Mouse (Mus musculus) limb, embryonic 10.5 days (tissue): ENCODE results near the gene Nkain2. TPM values are rescaled to one million over a fixed set of nuclear protein-coding genes. Genes with fewer than 3 reads are reported as not detected.
"Not testable (repeated sequence)": the region's sequence is repeated elsewhere in the genome, so short reads cannot be mapped to it uniquely, and the experiment has no call there.

ENCODE experiments used
- DNase-seq: peaks from one replicate; pipeline ENCODE4 v3.0.0-alpha.2; 2017; ENCODE audit warnings: low spot score
- H3K27ac ChIP-seq: fragments of 300-500 bp; sonication (generic); 2 replicates; pipeline ENCODE4 v1.5.1; 2016; ENCODE audit warnings: mild to moderate bottlenecking
- H3K27me3 ChIP-seq: fragments of 300-500 bp; sonication (generic); 2 replicates; pipeline ENCODE4 v1.6.1; 2016; ENCODE audit warnings: low read depth, mild to moderate bottlenecking; ENCODE audit not compliant: poor library complexity, severe bottlenecking
- H3K36me3 ChIP-seq: fragments of 300-500 bp; sonication (generic); 2 replicates; pipeline ENCODE4 v1.6.1; 2016; ENCODE audit warnings: mild to moderate bottlenecking, moderate library complexity
- H3K4me1 ChIP-seq: fragments of 300-500 bp; sonication (generic); 2 replicates; pipeline ENCODE4 v1.6.1; 2016
- H3K4me3 ChIP-seq: fragments of 300-500 bp; sonication (generic); 2 replicates; pipeline ENCODE4 v1.5.1; 2016; ENCODE audit warnings: mild to moderate bottlenecking, moderate library complexity
- H3K9me3 ChIP-seq: fragments of 300-500 bp; sonication (generic); replicated peaks from 2 replicates; pipeline ENCODE4 v1.6.1; 2016; ENCODE audit warnings: mild to moderate bottlenecking
- WGBS: fragments of 180-500 bp; shearing (Covaris S2); methylation state at CpG from one replicate; pipeline ENCODE4 v1.1.7; 2016; 5-methylcytosine and 5-hydroxymethylcytosine counted together
- polyA plus RNA-seq: library from polyadenylated mRNA; unstranded; fragments of >200 nt; fragmentation: Nextera tagmentation; extraction: Ambion mirVana; gene quantifications from 2 replicates; pipeline ENCODE4 v1.2.1, GENCODE M21; 2016

The Nkain2 gene
- polyA plus RNA-seq, 1 experiment from 2014 or later, result 0.18 TPM

DNA sequence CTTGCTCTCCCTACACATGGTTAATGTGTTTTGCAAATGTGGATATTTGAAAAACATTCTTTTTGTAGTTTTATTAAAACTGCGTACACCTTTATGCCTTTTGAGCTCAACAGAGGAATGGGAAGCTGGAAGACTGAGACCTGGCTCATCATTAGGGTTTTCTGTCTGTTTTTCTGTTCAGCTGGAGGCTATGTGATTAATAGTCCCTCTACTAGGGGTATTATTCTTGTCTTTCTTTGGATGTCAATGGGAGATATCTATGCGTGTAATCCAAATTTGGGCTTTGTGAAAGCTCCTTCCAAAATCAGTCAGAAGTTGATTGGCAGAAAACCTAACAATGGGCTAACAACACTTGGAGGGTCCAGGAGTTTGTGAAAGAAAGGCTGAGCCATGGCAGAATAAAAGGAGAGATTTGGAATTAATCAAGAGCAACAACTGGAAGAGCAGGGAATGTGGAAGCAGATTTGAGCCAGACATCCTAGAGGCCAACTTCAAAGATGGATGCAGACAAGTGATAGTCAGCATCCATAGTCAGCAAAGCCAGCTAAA lies 943.0 kb downstream of the Nkain2 start:
- no peaks in the 10 kb centered on the region for H3K4me1 ChIP-seq
- H3K36me3 ChIP-seq, result no peaks in the 10 kb centered on the region
- no peak overlapping the region for H3K4me3 ChIP-seq
- no peaks in the 10 kb centered on the region for H3K27me3 ChIP-seq
- no peak overlapping the region for H3K27ac ChIP-seq
- WGBS, result 91% methylated on average over 2 of the region's 2 CpGs
- H3K9me3 ChIP-seq, result no peaks in the 10 kb centered on the region
- DNase-seq, result no peak

DNA sequence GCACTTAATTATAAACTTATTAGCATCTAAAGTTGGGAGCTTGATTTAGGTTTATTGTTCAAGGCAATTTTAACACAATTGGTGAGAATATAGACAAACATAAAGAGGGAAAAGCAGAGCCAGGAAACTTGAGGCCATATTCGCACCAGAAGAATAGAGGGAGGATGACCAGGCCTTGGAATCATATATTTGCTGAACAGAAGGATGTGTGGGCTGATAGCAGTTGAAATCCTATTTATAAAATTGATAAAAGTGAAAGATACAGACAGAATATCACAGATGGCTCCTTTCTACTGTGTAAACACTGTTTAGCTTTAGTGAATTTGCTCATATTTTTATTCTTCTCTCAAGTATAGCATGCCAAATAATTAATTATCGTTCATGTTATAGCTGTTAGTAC lies 958.3 kb downstream of the Nkain2 start:
- no peaks in the 10 kb centered on the region for H3K27me3 ChIP-seq
- DNase-seq, result no peak
- H3K4me1 ChIP-seq, result no peaks in the 10 kb centered on the region
- WGBS, result 93% methylated on average over 2 of the region's 2 CpGs
- H3K36me3 ChIP-seq, result no peaks in the 10 kb centered on the region
- H3K27ac ChIP-seq, result no peak overlapping the region
- H3K4me3 ChIP-seq, result no peak overlapping the region
- H3K9me3 ChIP-seq, result no peaks in the 10 kb centered on the region

DNA sequence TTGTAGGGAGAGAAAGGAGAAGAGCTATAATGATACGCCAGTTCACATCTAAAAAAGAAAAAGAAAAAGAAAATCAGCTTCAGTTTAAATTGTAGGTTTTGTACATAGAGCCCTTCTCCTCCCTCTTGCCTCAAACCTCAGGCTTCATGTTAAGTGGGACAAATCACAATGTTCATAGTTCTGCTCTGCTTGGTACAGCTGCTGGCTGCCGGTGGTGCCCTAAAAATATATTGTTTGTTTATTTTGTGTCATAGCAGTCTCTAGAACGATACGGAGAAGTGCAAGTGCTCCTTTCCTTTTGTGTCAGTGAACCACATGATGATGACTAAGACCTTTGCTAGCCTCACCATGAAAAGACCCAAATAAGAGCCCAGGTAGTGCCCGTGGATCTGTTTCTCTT lies 962.6 kb downstream of the Nkain2 start:
- WGBS, result 84% methylated on average over 5 of the region's 5 CpGs

DNA sequence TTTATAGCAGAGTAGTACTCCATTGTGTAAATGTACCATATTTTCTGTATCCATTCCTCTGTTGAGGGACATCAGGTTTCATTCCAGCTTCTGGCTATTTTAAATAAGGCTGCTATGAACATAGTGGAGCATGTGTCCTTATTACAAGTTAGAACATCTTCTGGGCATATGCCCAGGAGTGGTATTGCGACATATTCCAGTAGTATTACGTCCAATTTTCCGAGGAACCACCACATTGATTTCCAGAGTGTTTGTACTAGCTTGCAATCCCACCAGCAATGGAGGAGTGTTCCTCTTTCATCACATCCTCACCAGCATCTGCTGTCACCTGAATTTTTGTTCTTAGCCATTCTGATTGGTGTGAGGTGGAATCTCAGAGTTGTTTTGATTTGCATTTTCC lies 969.4 kb downstream of the Nkain2 start:
- H3K27me3 ChIP-seq, H3K36me3 ChIP-seq, DNase-seq, H3K4me1 ChIP-seq, H3K4me3 ChIP-seq, H3K9me3 ChIP-seq, H3K27ac ChIP-seq: not testable (repeated sequence)
- 91% methylated on average over 3 of the region's 3 CpGs for WGBS

More for the DNA sequence above, 962.6 kb downstream of the Nkain2 start:
- H3K4me3 ChIP-seq, result no peak overlapping the region
- no peaks in the 10 kb centered on the region for H3K36me3 ChIP-seq
- no peaks in the 10 kb centered on the region for H3K4me1 ChIP-seq
- no peaks in the 10 kb centered on the region for H3K27me3 ChIP-seq
- no peak overlapping the region for H3K27ac ChIP-seq
- no peak for DNase-seq
- no peaks in the 10 kb centered on the region for H3K9me3 ChIP-seq

DNA sequence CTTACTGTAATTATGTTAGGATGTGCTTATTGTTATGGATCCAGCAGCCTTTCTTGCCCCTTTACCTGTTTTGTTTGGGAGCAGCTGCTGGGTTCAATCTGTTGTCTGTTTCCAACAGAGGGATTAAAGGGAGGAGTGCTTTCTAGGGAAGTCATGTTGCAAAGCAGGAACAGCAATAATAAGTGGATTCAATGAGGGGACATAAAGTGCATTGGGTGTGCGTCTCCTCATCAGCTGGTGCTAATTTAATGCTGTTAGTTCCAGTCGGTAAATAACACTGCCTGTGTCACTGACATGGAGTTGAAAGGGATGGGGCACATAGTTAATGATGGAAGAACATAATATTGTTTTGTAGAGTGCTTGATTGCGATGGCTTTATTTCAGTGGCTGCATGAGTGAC lies 982.8 kb downstream of the Nkain2 start:
- H3K36me3 ChIP-seq, result no peaks in the 10 kb centered on the region
- no peak overlapping the region for H3K27ac ChIP-seq
- DNase-seq, result no peak
- no peaks in the 10 kb centered on the region for H3K27me3 ChIP-seq
- H3K4me1 ChIP-seq, result no peaks in the 10 kb centered on the region
- no peaks in the 10 kb centered on the region for H3K9me3 ChIP-seq
- H3K4me3 ChIP-seq, result no peak overlapping the region
- 68% methylated on average over 3 of the region's 3 CpGs for WGBS

DNA sequence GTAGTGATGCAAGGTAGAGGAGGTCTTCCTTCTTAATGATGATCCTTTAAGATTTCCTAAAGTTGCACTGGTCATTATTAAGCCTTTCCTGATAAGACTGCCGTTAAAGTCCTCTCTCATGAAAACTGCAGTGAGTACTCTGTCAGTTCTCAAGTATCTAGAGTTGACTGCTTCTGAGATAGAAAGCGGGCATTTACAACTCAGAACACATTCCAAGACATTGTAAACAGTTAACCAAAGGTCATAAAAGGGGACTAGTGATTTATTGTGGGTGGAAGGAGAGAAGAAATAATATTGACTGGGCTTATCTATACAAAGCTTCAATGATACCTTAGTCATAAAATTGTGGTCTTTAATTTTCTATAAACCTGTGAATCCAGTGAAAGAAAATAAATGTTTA lies 990.8 kb downstream of the Nkain2 start:
- Histone ChIP-seq H3K36me3 (no peaks in the 10 kb centered on the region), H3K9me3 (no peaks in the 10 kb centered on the region), H3K4me3 (no peak overlapping the region), H3K4me1 (no peaks in the 10 kb centered on the region), H3K27me3 (no peaks in the 10 kb centered on the region), H3K27ac (no peak overlapping the region)
- WGBS, result 30% methylated on average over 2 of the region's 2 CpGs
- no peak for DNase-seq

DNA sequence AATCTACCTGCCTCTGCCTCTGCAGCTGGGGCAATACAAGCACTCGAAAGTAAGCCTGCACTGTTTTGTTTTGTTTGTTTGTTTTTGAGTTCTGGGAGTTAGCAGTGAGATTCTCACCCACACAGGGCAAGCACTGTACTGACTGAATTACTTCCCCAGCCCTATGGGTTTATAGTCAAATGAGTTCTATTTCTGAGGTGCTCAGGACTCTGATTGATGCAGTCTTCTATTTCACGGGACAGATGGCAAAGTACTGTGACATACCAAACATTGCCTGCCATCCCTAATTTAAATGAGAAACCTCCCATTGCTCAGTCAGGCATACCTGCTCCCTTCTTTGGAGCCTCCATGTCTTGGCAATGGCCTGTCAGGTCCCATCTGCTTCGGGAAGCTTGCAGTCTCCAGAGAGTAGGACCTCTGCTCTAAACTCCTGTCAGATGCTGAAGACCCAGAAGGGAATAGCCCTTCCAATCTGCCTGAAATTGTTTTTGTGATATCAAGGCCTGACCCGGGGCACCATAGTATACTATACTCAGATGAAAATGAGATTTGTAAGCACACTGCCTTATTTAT lies 1016.9 kb downstream of the Nkain2 start:
- 74% methylated on average over 4 of the region's 4 CpGs for WGBS
- Histone ChIP-seq H3K36me3 (no peaks in the 10 kb centered on the region), H3K9me3 (no peaks in the 10 kb centered on the region), H3K27ac (no peak overlapping the region), H3K27me3 (no peaks in the 10 kb centered on the region), H3K4me3 (no peak overlapping the region), H3K4me1 (no peaks in the 10 kb centered on the region)
- DNase-seq, result no peak

DNA sequence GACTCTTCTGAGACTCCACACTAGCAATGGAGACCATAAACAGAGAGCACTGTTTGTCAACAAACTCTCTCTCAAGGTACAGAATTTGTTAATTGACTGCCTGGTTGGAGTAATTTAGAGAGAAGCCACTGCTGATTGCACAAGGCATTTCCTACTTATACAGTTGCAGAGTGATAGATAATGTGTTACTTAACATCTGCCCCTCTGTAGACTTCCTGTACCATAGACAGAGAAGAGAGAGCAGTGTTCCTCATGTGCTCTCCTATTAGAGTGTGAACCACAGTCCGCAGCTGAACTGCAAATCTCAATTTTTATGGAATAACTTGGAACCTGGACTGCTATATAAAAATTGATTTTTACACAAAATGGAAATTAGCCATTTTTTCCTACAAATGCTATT lies 1022.0 kb downstream of the Nkain2 start:
- no peak overlapping the region for H3K4me3 ChIP-seq
- H3K27ac ChIP-seq, result no peak overlapping the region
- WGBS, result 82% methylated on average over 1 of the region's 1 CpGs
- no peaks in the 10 kb centered on the region for H3K9me3 ChIP-seq
- no peaks in the 10 kb centered on the region for H3K36me3 ChIP-seq
- no peak for DNase-seq
- no peaks in the 10 kb centered on the region for H3K4me1 ChIP-seq
- H3K27me3 ChIP-seq, result no peaks in the 10 kb centered on the region

DNA sequence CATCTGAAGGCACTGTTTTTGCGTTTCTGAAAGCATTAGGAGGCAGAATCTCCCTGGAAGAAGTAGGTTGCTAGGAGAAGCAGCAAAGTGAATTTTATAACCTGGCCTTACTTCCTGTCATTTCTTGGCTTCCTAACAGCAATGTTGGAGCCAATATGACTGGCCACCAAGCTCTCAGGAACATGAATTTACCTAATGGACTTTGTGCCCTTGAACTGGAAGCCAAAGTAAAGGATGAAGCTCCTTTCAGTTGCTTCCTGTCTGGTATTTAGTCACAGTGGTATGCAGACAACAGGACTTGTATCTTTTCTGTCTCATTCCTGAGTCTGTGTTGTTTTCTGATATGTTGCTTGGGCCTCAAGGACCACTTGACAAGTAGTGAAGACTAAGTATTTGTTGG lies 1063.2 kb downstream of the Nkain2 start:
- H3K9me3 ChIP-seq, result no peaks in the 10 kb centered on the region
- no peak for DNase-seq
- no peaks in the 10 kb centered on the region for H3K4me1 ChIP-seq
- no peak overlapping the region for H3K27ac ChIP-seq
- no peaks in the 10 kb centered on the region for H3K27me3 ChIP-seq
- no peaks in the 10 kb centered on the region for H3K36me3 ChIP-seq
- WGBS, result 82% methylated on average over 1 of the region's 1 CpGs
- no peak overlapping the region for H3K4me3 ChIP-seq

DNA sequence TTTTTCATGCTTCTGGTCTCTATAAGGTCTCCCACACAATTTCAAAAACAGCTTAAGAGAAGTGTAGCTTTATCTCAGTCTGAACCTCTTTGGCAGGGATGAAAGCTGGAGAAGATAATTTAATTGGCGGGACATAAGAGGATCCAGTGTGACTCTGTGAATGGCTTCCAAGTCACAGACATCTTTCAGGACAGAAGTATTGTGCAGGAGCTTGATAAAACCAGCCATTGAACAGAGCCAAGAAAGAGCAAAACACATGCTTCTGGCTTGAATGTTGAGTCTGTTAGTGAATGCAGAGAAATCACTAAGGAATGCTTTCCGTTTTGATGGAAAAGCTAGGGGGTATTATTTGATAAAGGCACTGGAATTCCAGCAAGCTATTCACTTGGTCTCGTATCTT lies 1077.7 kb downstream of the Nkain2 start:
- Histone ChIP-seq H3K4me1 (no peaks in the 10 kb centered on the region), H3K27me3 (no peaks in the 10 kb centered on the region), H3K36me3 (no peaks in the 10 kb centered on the region), H3K4me3 (no peak overlapping the region), H3K9me3 (no peaks in the 10 kb centered on the region), H3K27ac (no peak overlapping the region)
- no peak for DNase-seq
- WGBS, result 80% methylated on average over 3 of the region's 3 CpGs

DNA sequence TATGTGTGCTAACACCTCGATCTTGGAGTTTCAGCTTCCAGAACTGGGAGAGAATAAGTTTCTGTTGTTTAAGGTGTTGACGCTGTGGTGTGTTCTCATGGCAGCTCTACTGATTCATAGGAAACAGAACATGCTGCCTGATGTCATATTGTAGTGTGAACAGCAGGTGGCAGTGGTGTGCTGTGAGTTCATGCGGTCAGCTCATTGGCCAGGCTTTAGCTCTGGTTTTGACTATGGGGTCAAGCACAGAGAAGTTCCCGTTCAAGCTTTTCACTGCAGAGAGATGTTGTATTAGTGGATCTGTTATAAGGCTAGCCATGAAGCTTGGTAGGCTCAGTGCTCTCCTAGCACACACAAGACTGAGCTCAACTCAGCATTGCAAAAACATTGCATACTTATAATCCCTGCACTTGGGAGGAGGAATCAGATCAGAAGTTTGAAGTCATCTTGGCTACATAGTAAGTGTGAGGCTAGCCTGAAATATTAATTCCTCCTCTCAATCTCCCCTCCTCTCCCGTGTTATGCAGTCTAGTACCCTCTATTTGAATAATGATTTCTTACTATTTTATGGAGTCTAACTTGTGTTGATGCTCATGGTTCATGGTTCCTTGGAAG lies 1147.7 kb downstream of the Nkain2 start:
- Histone ChIP-seq H3K4me1 (no peaks in the 10 kb centered on the region), H3K4me3 (no peak overlapping the region), H3K9me3 (no peaks in the 10 kb centered on the region), H3K27me3 (no peaks in the 10 kb centered on the region), H3K36me3 (no peaks in the 10 kb centered on the region), H3K27ac (no peak overlapping the region)
- DNase-seq, result peak; percentile 75
- WGBS, result 29% methylated on average over 5 of the region's 5 CpGs

DNA sequence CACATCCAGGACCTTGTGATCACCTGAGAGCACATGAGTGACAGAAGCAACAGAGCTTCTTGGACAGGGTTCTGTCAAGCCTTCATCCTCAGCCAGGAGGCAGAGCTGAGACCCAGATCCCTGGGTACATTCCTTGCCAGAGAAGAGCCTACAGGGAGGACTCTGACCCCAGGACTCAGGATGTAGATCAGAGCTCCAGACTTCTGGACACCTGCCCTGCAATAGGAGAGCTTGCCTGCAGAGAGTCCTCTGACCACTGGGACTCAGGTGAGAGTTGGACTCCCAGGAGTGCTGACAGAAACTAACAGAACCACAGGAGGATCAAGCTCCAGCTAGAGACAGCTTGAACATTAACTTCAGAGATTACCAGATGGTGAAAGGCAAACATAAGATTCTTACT lies 1162.2 kb downstream of the Nkain2 start:
- DNase-seq, result no peak
- Histone ChIP-seq H3K27ac (no peak overlapping the region), H3K4me1 (no peaks in the 10 kb centered on the region), H3K27me3 (no peaks in the 10 kb centered on the region), H3K36me3 (no peaks in the 10 kb centered on the region), H3K4me3 (no peak overlapping the region), H3K9me3 (no peaks in the 10 kb centered on the region)

DNA sequence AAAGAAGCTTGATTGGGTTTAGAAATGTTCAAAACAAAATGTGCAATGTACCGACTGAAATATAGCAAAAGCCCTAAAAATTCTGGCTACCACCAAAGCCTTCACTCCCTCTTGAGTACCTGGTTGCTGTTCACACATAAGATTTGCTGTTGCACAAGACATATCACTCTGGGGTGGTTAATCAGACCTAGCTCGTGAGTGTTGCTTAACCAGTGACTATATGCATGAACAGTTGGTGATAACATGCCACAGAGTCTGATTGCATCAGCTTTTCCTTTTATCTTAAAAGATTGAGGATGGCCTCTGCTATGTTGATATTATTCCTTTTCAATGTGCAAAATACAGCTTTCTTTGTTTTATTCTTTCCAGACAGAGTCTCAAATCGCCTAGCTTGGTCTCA lies 1243.0 kb downstream of the Nkain2 start:
- H3K9me3 ChIP-seq, result no peaks in the 10 kb centered on the region
- no peaks in the 10 kb centered on the region for H3K36me3 ChIP-seq
- no peak overlapping the region for H3K4me3 ChIP-seq
- H3K27ac ChIP-seq, result no peak overlapping the region
- WGBS, result 89% methylated on average over 3 of the region's 3 CpGs
- H3K4me1 ChIP-seq, result no peaks in the 10 kb centered on the region
- no peak for DNase-seq
- H3K27me3 ChIP-seq, result no peaks in the 10 kb centered on the region

DNA sequence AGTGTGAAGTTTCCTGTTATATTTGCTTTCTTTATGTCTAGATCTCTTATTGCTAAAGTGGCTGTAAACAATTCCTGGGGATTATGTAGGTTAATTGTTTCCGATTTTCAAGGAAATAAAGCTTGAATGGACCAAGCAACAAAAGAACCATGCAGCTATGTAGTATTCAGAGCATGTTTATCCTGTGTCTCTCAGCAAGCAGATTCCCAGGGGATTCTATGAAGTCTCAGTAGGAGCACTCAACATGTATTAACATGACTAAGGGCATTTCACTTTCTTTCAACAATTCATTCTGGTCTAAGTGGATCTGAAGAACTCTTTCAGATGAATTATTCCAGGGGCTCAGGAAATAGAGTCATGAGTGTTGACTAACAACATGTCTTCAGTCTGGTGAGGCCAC lies 1244.2 kb downstream of the Nkain2 start:
- no peak overlapping the region for H3K27ac ChIP-seq
- DNase-seq, result no peak
- no peaks in the 10 kb centered on the region for H3K4me1 ChIP-seq
- 66% methylated on average over 1 of the region's 1 CpGs for WGBS
- H3K36me3 ChIP-seq, result no peaks in the 10 kb centered on the region
- no peaks in the 10 kb centered on the region for H3K9me3 ChIP-seq
- no peak overlapping the region for H3K4me3 ChIP-seq
- H3K27me3 ChIP-seq, result no peaks in the 10 kb centered on the region
